Mouse (Mus musculus): Measurements from ENCODE around the gene Ampd2. TPM values are rescaled to one million over a fixed set of nuclear protein-coding genes. Genes with fewer than 3 reads are reported as not detected.

Gene Ampd2
- polyA plus RNA-seq, 1 experiment from 2014 or later: 43.8 TPM

DNA sequence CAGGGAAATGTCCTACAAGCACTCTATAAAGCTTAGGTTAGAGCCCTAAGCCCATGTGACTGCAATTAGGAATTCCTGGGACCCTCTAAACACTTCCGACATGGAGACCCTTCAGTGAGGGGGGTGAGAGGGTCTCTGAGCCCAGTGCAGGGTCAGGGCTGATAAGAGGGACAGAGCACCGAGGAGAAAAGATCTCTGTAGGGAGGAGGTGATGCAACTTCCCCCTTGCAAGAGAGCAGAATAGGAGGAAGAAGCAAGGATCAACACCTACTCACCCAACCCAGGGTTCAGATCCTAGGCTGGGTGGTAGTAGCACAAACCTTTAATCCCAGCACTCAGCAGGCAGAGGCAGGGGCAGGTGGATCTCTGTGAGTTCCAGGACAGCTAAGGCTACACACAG is 3.3 kb downstream of the Ampd2 start:
- no peaks in the 10 kb centered on the region for H3K9me3 ChIP-seq (ENCODE audit: control insufficient read depth, low read length)
- ATAC-seq (ENCODE audit: low FRiP score): no peak
- peaks cover 42% of the 10 kb centered on the region for H3K4me1 ChIP-seq (replicated peaks; ENCODE audit: control insufficient read depth, insufficient read depth, low read length)
- H3K9ac ChIP-seq: no peak overlapping the region
- no peak overlapping the region for H3K4me2 ChIP-seq (replicated peaks)
- WGBS: 61% methylated on average over 2 of the region's 2 CpGs
- no peaks in the 10 kb centered on the region for H3K27me3 ChIP-seq (ENCODE audit: control insufficient read depth, insufficient read depth, low read length)
- peaks cover 19% of the 10 kb centered on the region for H3K36me3 ChIP-seq (replicated peaks; ENCODE audit: control insufficient read depth, insufficient read depth)
- no peak overlapping the region for H3K4me3 ChIP-seq (replicated peaks; ENCODE audit: low read length)
- DNase-seq (ENCODE audit: low spot score): no peak
- no peak overlapping the region for H3K27ac ChIP-seq

DNA sequence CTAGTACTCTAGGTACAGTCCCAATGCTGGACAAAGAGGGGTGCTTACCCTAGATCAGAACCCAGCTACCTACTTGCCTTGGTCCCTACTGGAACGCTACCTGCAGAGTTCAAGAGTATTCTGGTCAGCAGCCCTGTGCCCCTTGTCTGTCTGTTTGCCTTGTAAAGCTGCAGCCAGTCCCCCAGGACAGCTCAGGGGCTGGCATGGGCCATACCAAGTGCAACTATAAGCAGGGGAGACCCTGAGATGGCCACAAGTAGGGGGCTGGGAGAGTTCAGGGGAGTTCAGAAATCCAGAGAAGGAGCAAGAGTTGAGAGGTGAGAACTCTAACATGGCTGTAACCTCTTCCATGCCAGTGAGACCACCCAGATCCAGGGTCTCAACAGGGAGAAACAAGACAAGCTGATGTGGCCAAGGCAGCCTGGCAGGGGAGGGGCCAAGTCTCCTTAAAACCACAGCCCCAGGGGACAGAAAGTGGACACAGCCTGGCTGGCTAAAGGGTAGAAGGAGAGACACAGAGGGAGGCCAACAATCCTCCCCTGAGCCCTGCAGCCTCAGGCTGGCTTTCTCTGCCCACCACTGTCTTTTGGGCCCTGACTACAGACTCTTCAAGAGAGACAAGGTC is 4.1 kb downstream of the Ampd2 start:
- Histone ChIP-seq H3K27me3 (ENCODE audit: control insufficient read depth, insufficient read depth, low read length) (no peaks in the 10 kb centered on the region), H3K4me2 (replicated peaks) (peak overlapping the region; percentile 13), H3K36me3 (replicated peaks; ENCODE audit: control insufficient read depth, insufficient read depth) (peaks cover 27% of the 10 kb centered on the region), H3K4me3 (replicated peaks; ENCODE audit: low read length) (no peak overlapping the region), H3K9ac (no peak overlapping the region), H3K9me3 (ENCODE audit: control insufficient read depth, low read length) (no peaks in the 10 kb centered on the region), H3K4me1 (replicated peaks; ENCODE audit: control insufficient read depth, insufficient read depth, low read length) (peaks cover 42% of the 10 kb centered on the region), H3K27ac (no peak overlapping the region)
- 79% methylated on average over 1 of the region's 1 CpGs for WGBS
- ATAC-seq (ENCODE audit: low FRiP score) (no peak), DNase-seq (ENCODE audit: low spot score) (no peak)

DNA sequence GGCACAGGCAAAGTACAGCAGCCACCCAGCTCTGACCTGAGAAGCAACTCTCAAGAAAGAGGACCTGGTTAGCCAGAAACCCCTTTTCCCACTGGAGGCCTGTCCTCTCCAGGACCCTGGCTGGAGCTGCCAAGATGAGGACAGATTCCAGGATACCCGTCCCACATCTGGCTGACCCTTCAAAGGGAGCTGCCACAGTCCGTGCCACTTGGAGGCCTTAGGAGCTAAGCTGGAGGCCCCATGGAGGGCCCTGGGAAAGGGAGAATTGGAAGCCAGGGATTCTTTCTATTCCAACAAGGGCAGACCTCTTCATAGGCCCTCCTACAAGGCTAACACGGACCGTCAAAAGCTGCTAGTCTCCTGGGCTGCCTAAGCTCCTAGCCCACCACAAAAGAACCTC is 4.8 kb downstream of the Ampd2 start:
- Histone ChIP-seq H3K9me3 (ENCODE audit: control insufficient read depth, low read length) (no peaks in the 10 kb centered on the region), H3K36me3 (replicated peaks; ENCODE audit: control insufficient read depth, insufficient read depth) (peaks cover 34% of the 10 kb centered on the region), H3K4me2 (replicated peaks) (peak overlapping the region; percentile 13; the same call in 1 of the 2 replicates), H3K9ac (peak overlapping the region; percentile 11; the same call in 1 of the 2 replicates), H3K4me3 (replicated peaks; ENCODE audit: low read length) (no peak overlapping the region), H3K27ac (no peak overlapping the region), H3K4me1 (replicated peaks; ENCODE audit: control insufficient read depth, insufficient read depth, low read length) (peaks cover 42% of the 10 kb centered on the region), H3K27me3 (ENCODE audit: control insufficient read depth, insufficient read depth, low read length) (no peaks in the 10 kb centered on the region)
- WGBS: 62% methylated on average over 4 of the region's 4 CpGs
- no peak for ATAC-seq (ENCODE audit: low FRiP score)
- DNase-seq (ENCODE audit: low spot score): no peak

DNA sequence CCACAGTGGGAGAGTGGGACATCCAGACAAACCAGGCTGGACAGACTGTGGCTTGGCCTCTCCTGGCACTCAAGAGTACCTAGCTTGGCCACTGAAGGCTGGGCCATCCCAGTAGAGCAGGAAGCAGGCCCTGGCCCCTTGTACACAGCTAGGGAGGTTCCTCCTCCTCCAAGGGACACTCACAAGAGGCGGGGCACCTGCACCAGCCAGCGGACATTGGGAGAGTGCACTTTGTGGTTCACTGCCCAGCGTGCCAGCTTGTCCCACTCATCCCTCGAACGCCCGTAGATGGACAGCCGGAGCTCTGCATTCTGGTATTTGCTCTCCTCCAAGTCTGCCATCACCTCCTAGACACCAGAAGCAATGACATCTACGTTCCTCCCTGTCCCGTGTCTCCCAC is 9.6 kb downstream of the Ampd2 start:
- no peak overlapping the region for H3K4me2 ChIP-seq (replicated peaks)
- DNase-seq (ENCODE audit: low spot score): no peak
- no peaks in the 10 kb centered on the region for H3K9me3 ChIP-seq (ENCODE audit: control insufficient read depth, low read length)
- ATAC-seq (ENCODE audit: low FRiP score): no peak
- H3K36me3 ChIP-seq (replicated peaks; ENCODE audit: control insufficient read depth, insufficient read depth): peaks cover 63% of the 10 kb centered on the region
- no peak overlapping the region for H3K9ac ChIP-seq
- 97% methylated on average over 9 of the region's 9 CpGs for WGBS
- H3K27me3 ChIP-seq (ENCODE audit: control insufficient read depth, insufficient read depth, low read length): no peaks in the 10 kb centered on the region
- no peak overlapping the region for H3K4me3 ChIP-seq (replicated peaks; ENCODE audit: low read length)
- H3K4me1 ChIP-seq (replicated peaks; ENCODE audit: control insufficient read depth, insufficient read depth, low read length): peaks cover 4% of the 10 kb centered on the region
- H3K27ac ChIP-seq: no peak overlapping the region

DNA sequence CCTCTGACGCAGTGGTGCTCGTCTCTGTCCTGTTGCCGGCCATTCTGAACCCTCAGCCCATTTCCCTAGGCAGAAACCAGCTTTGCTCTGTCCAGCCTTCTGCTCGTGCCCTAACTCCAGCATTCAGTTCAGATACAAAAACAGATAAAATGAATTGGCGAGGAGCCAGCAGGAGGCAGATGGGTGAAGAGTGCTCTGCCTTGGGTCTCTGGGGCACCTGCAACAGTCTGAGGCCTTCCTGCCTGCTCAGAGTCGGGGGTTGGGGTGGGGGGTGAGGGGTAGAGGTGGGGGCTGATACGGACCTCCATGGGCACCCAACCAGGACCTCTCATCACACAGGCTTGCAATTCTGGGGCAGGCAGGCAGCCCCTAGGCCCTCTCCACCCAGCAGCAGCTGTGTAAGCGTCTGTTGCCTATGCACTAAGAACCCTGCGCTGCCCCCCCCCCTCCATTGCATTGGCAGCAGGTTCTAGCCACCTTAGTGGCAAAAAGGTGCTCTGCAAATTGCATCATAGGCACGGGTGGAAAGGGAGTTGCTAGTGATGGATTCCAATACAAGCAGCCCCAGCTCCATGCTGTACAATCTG is 13.4 kb downstream of the Ampd2 start:
- Histone ChIP-seq H3K27me3 (ENCODE audit: control insufficient read depth, insufficient read depth, low read length) (no peaks in the 10 kb centered on the region), H3K27ac (0 out of 2 replicates have a peak overlapping the region, but pooled peaks have one; percentile 24), H3K4me1 (replicated peaks; ENCODE audit: control insufficient read depth, insufficient read depth, low read length) (no peaks in the 10 kb centered on the region; the same call in 1 of the 2 replicates), H3K9ac (no peak overlapping the region), H3K9me3 (ENCODE audit: control insufficient read depth, low read length) (no peaks in the 10 kb centered on the region), H3K36me3 (replicated peaks; ENCODE audit: control insufficient read depth, insufficient read depth) (peaks cover 47% of the 10 kb centered on the region), H3K4me3 (replicated peaks; ENCODE audit: low read length) (no peak overlapping the region), H3K4me2 (replicated peaks) (no peak overlapping the region)
- ATAC-seq (ENCODE audit: low FRiP score) (0 out of 2 replicates have a peak, but pooled peaks have one; percentile 29), DNase-seq (ENCODE audit: low spot score) (no peak)
- 61% methylated on average over 10 of the region's 10 CpGs for WGBS

DNA sequence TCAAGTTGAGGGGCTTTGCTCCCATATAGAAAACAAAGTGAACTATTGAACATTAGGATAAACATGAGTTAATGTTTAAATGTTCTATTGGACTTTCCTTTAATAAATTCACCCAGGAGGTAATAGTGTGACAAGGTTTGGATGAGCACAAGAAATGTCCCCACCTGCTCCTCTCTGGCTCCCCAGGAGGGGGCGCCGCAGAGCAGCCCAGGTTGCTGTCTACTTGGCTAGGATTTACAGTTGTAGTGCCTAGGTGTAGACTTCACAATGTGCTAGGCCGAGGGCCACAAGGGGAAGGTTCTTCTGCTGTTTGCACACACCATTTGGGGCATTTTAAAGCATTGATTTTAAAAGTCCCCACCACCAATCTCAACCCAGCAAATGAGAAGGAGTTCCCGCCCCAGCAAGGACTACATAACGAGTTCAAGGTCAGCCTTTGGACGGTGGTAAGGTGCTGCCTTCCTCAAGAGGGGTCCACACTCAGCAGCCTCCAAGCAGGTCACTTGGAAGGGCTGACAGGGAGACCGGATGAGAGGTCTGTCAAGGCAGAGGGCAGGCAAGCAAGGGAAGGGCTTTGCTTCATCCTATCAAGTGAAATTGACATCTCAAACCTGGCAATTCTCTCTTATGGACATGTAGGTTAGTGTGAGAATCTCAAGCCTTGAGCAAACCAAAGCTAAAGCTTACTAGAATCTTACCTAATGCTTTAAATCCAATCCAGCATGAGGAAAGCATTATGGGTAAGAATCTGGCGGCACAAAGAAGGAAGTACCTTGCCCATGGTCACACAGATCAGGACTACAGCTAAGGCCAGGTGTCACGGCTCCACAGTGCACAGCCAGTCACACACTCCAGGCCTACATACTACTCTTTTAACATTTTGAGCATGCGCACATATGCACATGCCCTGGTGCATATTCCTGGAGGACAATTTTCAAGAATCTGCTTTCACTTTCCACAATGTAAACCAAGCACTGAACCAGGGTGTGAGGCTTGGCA is 15.9 kb downstream of the Ampd2 start:
- H3K9ac ChIP-seq: no peak overlapping the region
- DNase-seq (ENCODE audit: low spot score) (peak; percentile 42), ATAC-seq (ENCODE audit: low FRiP score) (no peak)
- H3K4me1 ChIP-seq (replicated peaks; ENCODE audit: control insufficient read depth, insufficient read depth, low read length): no peaks in the 10 kb centered on the region; the same call in 1 of the 2 replicates
- H3K27ac ChIP-seq: no peak overlapping the region
- H3K36me3 ChIP-seq (replicated peaks; ENCODE audit: control insufficient read depth, insufficient read depth): peaks cover 24% of the 10 kb centered on the region
- H3K9me3 ChIP-seq (ENCODE audit: control insufficient read depth, low read length): no peaks in the 10 kb centered on the region
- H3K4me3 ChIP-seq (replicated peaks; ENCODE audit: low read length): no peak overlapping the region
- H3K27me3 ChIP-seq (ENCODE audit: control insufficient read depth, insufficient read depth, low read length): no peaks in the 10 kb centered on the region
- H3K4me2 ChIP-seq (replicated peaks): no peak overlapping the region
- 70% methylated on average over 10 of the region's 10 CpGs for WGBS

DNA sequence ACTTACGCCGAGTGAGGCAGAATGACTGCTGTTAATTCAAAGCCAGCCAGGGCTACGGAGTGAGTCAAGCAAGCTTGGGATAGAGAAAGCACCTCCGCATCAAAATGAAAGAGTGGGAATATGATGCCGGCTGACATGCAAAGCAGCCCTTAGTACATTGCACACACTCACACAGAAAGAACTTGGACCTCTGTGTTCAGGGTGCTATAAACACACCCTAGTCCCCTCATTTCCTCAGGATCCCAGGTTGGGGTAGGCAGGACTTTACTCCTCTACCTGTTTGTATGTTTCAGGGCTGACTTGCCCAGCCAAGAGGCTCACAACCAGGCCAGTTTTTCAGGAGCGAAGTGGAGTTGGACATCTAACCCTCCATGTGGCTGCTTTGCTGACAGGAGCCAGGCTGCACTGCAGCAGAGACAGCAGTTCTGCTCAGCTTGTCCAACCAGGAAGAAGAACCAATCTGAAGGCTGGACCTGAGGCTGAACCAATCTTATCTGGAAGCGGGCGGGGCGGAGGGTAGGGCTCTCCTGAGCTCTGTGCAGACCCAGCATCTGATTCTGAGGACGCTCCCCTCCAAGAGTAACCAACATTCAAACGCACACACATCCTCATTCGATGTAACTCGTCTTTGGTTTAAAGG is 17.1 kb downstream of the Ampd2 start:
- Histone ChIP-seq H3K9ac (no peak overlapping the region), H3K36me3 (replicated peaks; ENCODE audit: control insufficient read depth, insufficient read depth) (peaks cover 11% of the 10 kb centered on the region), H3K4me2 (replicated peaks) (no peak overlapping the region), H3K9me3 (ENCODE audit: control insufficient read depth, low read length) (no peaks in the 10 kb centered on the region), H3K27me3 (ENCODE audit: control insufficient read depth, insufficient read depth, low read length) (no peaks in the 10 kb centered on the region), H3K4me3 (replicated peaks; ENCODE audit: low read length) (no peak overlapping the region), H3K27ac (no peak overlapping the region), H3K4me1 (replicated peaks; ENCODE audit: control insufficient read depth, insufficient read depth, low read length) (no peaks in the 10 kb centered on the region; the same call in 1 of the 2 replicates)
- 85% methylated on average over 13 of the region's 13 CpGs for WGBS
- ATAC-seq (ENCODE audit: low FRiP score): no peak
- DNase-seq (ENCODE audit: low spot score): no peak

DNA sequence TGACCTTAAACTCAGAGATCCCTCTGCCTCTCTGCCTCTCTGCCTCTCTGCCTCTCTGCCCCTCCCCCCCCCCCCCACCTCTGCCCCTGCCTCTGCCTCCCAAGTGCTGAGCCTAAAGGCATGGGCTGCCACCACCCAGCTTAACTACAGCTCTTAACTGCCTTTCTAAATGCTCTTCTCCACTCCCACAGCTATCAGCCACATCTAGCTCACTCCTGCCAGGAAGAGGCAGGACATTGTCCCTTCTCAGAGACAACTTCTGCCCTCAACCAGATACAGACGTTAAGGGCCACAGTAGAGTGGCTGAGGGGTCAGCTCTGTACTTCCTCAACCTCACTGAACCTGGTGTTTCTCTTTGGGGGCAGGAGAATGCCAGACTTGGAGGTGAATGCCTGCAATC is 17.6 kb downstream of the Ampd2 start:
- Histone ChIP-seq H3K4me2 (replicated peaks) (no peak overlapping the region), H3K27me3 (ENCODE audit: control insufficient read depth, insufficient read depth, low read length) (no peaks in the 10 kb centered on the region), H3K36me3 (replicated peaks; ENCODE audit: control insufficient read depth, insufficient read depth) (peaks cover 7% of the 10 kb centered on the region; the same call in 1 of the 2 replicates), H3K9me3 (ENCODE audit: control insufficient read depth, low read length) (no peaks in the 10 kb centered on the region), H3K9ac (no peak overlapping the region), H3K4me3 (replicated peaks; ENCODE audit: low read length) (no peak overlapping the region), H3K27ac (no peak overlapping the region), H3K4me1 (replicated peaks; ENCODE audit: control insufficient read depth, insufficient read depth, low read length) (no peaks in the 10 kb centered on the region; the same call in 1 of the 2 replicates)
- no peak for DNase-seq (ENCODE audit: low spot score)
- WGBS: 54% methylated on average over 1 of the region's 1 CpGs
- no peak for ATAC-seq (ENCODE audit: low FRiP score)

Data from hindbrain, embryonic 14.5 days (tissue).